Mouse (Mus musculus) neural tube, embryonic 11.5 days (tissue): ENCODE results near the gene Zfp493. TPM values are rescaled to one million over a fixed set of nuclear protein-coding genes. Genes with fewer than 3 reads are reported as not detected.
"Not testable (repeated sequence)": the region's sequence is repeated elsewhere in the genome, so short reads cannot be mapped to it uniquely, and the experiment has no call there.

Source experiments
- ATAC-seq: fragments of 200-750 bp; cut with Nextera tagmentation; 2 replicates; pipeline ENCODE4 v1.8.0; 2017; ENCODE audit warnings: moderate number of reproducible peaks, mild to moderate bottlenecking, moderate TSS enrichment, moderate library complexity; ENCODE audit not compliant: insufficient read depth, low FRiP score, low TSS enrichment
- DNase-seq: peaks from one replicate; pipeline ENCODE4 v3.0.0-alpha.2; 2015; ENCODE audit warnings: low spot score
- H3K27ac ChIP-seq: fragments of 300-500 bp; sonication (generic); 2 replicates; pipeline ENCODE4 v1.5.1; 2014; ENCODE audit warnings: low read depth, mild to moderate bottlenecking, low read length
- H3K27me3 ChIP-seq: fragments of 300-500 bp; sonication (generic); 2 replicates; pipeline ENCODE4 v1.6.1; 2014; ENCODE audit warnings: mild to moderate bottlenecking, low read length, mixed read lengths; ENCODE audit not compliant: control insufficient read depth, insufficient read depth
- H3K36me3 ChIP-seq: fragments of 300-500 bp; sonication (generic); 2 replicates; pipeline ENCODE4 v1.6.1; 2014; ENCODE audit warnings: mild to moderate bottlenecking, low read length, moderate library complexity, mixed read lengths; ENCODE audit not compliant: control insufficient read depth, insufficient read depth
- H3K4me1 ChIP-seq: fragments of 300-500 bp; sonication (generic); 2 replicates; pipeline ENCODE4 v1.6.1; 2014; ENCODE audit warnings: low read length, mixed read lengths; ENCODE audit not compliant: control insufficient read depth, insufficient read depth
- H3K4me2 ChIP-seq: fragments of 300-500 bp; sonication (generic); 2 replicates; pipeline ENCODE4 v1.6.1; 2014; ENCODE audit warnings: low read depth, mild to moderate bottlenecking, moderate library complexity
- H3K4me3 ChIP-seq: fragments of 300-500 bp; sonication (generic); 2 replicates; pipeline ENCODE4 v1.5.1; 2014; ENCODE audit warnings: low read depth, low read length
- H3K9ac ChIP-seq: fragments of 300-500 bp; sonication (generic); 2 replicates; pipeline ENCODE4 v1.6.1; 2014; ENCODE audit warnings: mild to moderate bottlenecking, low read length
- H3K9me3 ChIP-seq: fragments of 300-500 bp; sonication (generic); 2 replicates; pipeline ENCODE4 v1.6.1; 2016; ENCODE audit warnings: low read length; ENCODE audit not compliant: control insufficient read depth
- WGBS: fragments of 180-500 bp; shearing (Covaris S2); extraction: QIAGEN DNeasy Blood & Tissue Kit; methylation state at CpG from one replicate; pipeline ENCODE4 v1.1.7; 2014; 5-methylcytosine and 5-hydroxymethylcytosine counted together
- polyA plus RNA-seq: library from polyadenylated mRNA; unstranded; fragments of >200 nt; fragmentation: Nextera tagmentation; extraction: Ambion mirVana; gene quantifications from 2 replicates; pipeline ENCODE4 v1.2.1, GENCODE M21; 2014

The Zfp493 gene
- polyA plus RNA-seq, 1 experiment from 2014 or later, result 3.4 TPM

GRCm38 (mm10) chr13:67791921-67792455, 12.5 kb downstream of the Zfp493 start:
- H3K4me1 ChIP-seq, result no peaks in the 10 kb centered on the region
- WGBS, result 96% methylated on average over 10 of the region's 10 CpGs
- no peak overlapping the region for H3K9ac ChIP-seq
- ATAC-seq (no peak), DNase-seq (no peak)
- H3K36me3 ChIP-seq, result no peaks in the 10 kb centered on the region
- no peak overlapping the region for H3K4me3 ChIP-seq
- no peak overlapping the region for H3K4me2 ChIP-seq
- H3K27me3 ChIP-seq, result no peaks in the 10 kb centered on the region
- H3K27ac ChIP-seq, result no peak overlapping the region
- no peaks in the 10 kb centered on the region; the same call in 1 of the 2 replicates for H3K9me3 ChIP-seq

DNA sequence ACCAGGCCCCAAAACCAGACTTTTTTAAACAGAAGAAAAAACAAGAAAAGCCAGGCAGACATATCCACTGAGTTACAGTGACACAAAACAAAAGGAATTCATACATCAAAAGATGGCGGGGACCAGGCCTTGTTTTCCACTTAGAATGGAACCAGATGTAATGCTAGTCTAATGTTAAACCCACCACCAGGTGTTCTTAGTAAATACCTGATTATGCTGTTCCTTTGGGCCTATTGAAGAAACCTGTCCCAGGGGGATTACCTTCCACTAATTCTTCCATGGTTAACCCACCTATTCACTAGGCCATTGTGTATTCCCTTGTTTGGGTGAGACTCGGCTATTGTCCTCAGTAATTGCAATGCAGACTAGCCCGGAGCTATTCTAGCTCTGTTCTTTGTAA, 19.1 kb downstream of the Zfp493 start:
- Histone ChIP-seq H3K27me3 (no peaks in the 10 kb centered on the region), H3K9me3 (no peaks in the 10 kb centered on the region), H3K4me2 (no peak overlapping the region), H3K27ac (no peak overlapping the region), H3K4me3 (no peak overlapping the region), H3K4me1 (no peaks in the 10 kb centered on the region), H3K9ac (no peak overlapping the region), H3K36me3 (no peaks in the 10 kb centered on the region)
- WGBS, result 62% methylated on average over 3 of the region's 3 CpGs
- DNase-seq, result no peak
- no peak for ATAC-seq

DNA sequence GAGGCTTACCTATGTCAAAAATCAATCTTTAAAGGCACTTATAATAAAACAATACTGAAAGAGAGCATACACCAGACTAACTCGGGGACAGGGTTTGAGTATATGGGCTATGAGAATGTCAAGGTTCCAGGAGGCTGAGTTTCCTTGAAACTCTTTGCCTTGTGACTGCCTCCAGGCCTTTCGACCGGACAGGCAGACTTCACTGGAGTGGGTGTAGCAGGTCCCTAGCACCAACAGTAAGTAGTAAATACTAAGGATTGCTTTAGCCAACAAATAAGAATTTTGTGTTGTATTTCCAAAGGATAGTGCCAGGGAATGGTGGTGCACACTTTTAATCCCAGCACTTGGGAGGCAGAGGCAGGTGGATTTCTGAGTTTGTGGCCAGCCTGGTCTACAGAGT, 19.7 kb downstream of the Zfp493 start:
- H3K27ac ChIP-seq, H3K4me3 ChIP-seq, H3K27me3 ChIP-seq, H3K36me3 ChIP-seq, H3K9ac ChIP-seq, ATAC-seq, H3K4me2 ChIP-seq, DNase-seq, H3K4me1 ChIP-seq, H3K9me3 ChIP-seq: not testable (repeated sequence)
- 87% methylated on average over 3 of the region's 3 CpGs for WGBS

- ATAC-seq (no peak), DNase-seq (no peak)
- no peaks in the 10 kb centered on the region for H3K4me1 ChIP-seq
- H3K4me2 ChIP-seq, result no peak overlapping the region
- no peak overlapping the region for H3K4me3 ChIP-seq
- no peak overlapping the region for H3K27ac ChIP-seq
- 81% methylated on average over 1 of the region's 1 CpGs for WGBS
- H3K9me3 ChIP-seq, result no peaks in the 10 kb centered on the region
- H3K27me3 ChIP-seq, result no peaks in the 10 kb centered on the region
- no peak overlapping the region for H3K9ac ChIP-seq
- H3K36me3 ChIP-seq, result no peaks in the 10 kb centered on the region
Measured at GRCm38 (mm10) chr13:67811651-67812210, 32.2 kb downstream of the Zfp493 start.

DNA sequence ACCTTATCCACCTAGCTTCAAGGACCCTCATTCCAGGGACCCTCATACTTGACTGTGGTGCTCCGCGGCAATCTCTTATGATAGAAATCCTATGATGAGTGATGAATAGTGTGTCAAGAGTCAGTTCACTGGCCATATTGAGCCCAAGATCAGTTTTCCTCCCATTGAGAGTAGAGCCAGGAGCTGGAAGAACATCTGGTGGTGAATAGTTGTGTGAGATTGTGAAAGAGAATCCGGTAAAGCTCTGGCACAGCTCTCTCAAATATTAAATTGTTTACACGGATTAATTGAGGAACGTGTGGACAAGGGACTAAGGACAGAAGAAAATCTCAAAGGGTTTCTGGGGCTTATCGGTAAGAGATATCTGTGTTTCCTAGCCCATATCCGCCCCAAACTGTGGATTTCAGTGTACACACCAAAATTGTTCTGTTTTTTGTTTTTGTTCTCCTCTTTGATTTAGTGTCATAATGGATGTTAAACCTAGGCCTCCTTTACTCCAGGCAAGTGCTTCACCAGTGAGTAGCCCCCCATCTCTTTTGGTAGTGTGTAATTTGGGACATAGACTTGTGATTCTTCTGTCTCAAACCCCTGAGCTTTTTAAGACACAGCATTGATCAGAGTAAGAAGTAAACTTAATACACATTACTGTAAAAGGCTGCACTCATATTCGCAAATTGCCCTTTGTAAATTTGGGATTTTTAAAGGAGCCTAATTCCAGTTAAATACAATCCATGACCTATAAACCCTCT, 33.6 kb downstream of the Zfp493 start:
- Histone ChIP-seq H3K9ac (peak overlapping the region; percentile 55; the same call in 1 of the 2 replicates), H3K27ac (no peak overlapping the region), H3K36me3 (no peaks in the 10 kb centered on the region), H3K4me1 (no peaks in the 10 kb centered on the region), H3K9me3 (no peaks in the 10 kb centered on the region), H3K4me2 (peak overlapping the region; percentile 57; the same call in 1 of the 2 replicates), H3K27me3 (no peaks in the 10 kb centered on the region), H3K4me3 (peak overlapping the region; percentile 73)
- no peak; the same call in 1 of the 2 replicates for ATAC-seq
- 75% methylated on average over 8 of the region's 8 CpGs for WGBS
- DNase-seq, result no peak

DNA sequence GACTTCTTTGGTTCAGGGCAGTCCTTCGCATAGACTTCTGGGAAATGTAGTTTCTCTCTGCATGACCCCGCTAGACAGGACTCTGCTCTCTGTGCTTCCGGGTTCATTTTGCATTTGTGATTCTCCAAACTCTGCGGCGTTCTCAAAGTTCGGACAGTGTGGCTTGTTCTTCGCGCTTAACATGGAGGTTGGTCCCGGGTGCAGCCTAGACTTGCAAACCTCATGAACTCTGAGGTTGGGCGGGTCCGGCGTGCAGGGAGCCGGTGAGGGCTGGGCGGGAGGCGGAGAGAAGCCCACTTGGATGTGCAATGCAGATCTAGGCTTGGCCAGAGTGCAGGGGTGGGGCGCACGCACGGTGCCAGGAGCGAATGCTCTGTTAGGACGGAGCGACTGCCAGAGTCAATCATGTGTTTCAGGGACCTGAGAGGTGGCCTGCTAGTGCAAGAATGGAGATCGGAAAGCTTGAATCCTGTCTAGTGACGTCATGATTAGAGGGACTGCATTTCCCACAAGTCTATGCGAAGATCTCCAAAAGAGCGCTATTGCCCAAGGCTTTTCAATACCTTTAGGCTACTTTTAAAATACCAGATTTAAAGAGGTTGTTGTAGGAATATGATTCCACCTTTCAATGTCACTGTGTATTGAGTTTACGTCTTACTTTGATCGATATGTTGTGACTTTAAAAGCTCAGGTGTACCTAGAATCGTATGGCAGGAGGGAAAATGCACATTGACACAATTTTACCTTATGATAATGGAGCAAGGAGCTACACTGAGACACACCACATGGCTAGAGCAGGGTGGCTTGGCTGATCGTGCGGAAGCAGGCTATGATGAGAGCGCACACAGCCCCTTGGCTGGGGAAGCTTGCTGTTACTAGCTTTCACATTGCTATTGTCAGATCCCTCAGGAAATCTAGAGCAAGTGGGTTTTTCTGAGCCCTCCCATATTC, 34.5 kb downstream of the Zfp493 start, which contains the start of gene Zfp273:
TSS of gene Zfp273 (plus strand) at position 31 of the 951 bp plus-strand sequence.
- no peaks in the 10 kb centered on the region for H3K27me3 ChIP-seq
- peak within 1 kb of the TSS; percentile 55 for H3K9ac ChIP-seq
- H3K4me1 ChIP-seq, result no peaks in the 10 kb centered on the region
- ATAC-seq, result peak; percentile 97
- H3K27ac ChIP-seq, result 0 out of 2 replicates have a peak within 1 kb of the TSS, but pooled peaks have one; percentile 65
- peak within 1 kb of the TSS; percentile 73 for H3K4me3 ChIP-seq
- DNase-seq, result peak; percentile 79
- H3K4me2 ChIP-seq, result peak within 1 kb of the TSS; percentile 57
- H3K9me3 ChIP-seq, result no peaks in the 10 kb centered on the region
- 5% methylated on average over 31 of the region's 31 CpGs for WGBS
- H3K36me3 ChIP-seq, result no peaks in the 10 kb centered on the region

DNA sequence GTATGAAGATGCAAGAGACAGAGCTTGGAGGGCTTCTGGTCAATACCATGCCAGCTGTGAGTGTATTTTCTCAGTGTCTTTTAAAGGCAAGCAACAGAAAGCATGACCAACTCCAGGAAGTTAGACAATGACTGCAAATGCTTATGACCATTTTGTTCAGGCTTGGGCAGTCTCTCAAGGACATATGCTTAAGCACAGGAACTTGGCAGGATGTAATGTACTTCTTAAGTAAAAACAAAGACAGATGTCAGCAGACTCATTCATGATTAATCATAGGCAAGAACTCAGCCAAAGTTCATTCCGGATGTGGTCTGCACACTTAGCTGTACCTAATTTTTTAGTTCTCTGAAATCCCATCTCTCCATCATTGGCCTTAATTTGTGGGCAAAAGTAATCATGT, 39.1 kb downstream of the Zfp493 start:
- no peaks in the 10 kb centered on the region for H3K27me3 ChIP-seq
- H3K9ac ChIP-seq, result no peak overlapping the region
- H3K4me2 ChIP-seq, result no peak overlapping the region
- DNase-seq (no peak), ATAC-seq (no peak)
- H3K27ac ChIP-seq, result no peak overlapping the region
- no peaks in the 10 kb centered on the region for H3K4me1 ChIP-seq
- H3K9me3 ChIP-seq, result no peaks in the 10 kb centered on the region
- H3K36me3 ChIP-seq, result no peaks in the 10 kb centered on the region; the same call in 1 of the 2 replicates
- no peak overlapping the region for H3K4me3 ChIP-seq
- WGBS, result 90% methylated on average over 1 of the region's 1 CpGs

- Histone ChIP-seq H3K4me2 (peak within 1 kb of the TSS; percentile 58), H3K9me3 (no peaks in the 10 kb centered on the region), H3K4me3 (peak within 1 kb of the TSS; percentile 37), H3K27ac (no peak within 1 kb of the TSS), H3K4me1 (no peaks in the 10 kb centered on the region), H3K27me3 (no peaks in the 10 kb centered on the region), H3K9ac (peak within 1 kb of the TSS; percentile 49), H3K36me3 (peaks cover 4% of the 10 kb centered on the region)
- 5% methylated on average over 14 of the region's 14 CpGs for WGBS
- ATAC-seq (peak; percentile 62), DNase-seq (peak; percentile 67)
Measured at GRCm38 (mm10) chr13:67830911-67831336, 51.4 kb downstream of the Zfp493 start, which contains the start of gene Gm10037. TSS of gene Gm10037 (plus strand) at chr13:67831106.
